Mouse (Mus musculus) cortical plate, adult 2 months (tissue): Measurements from ENCODE around the gene Haus2.

Experiments used
- CTCF ChIP-seq: fragments of 200-500 bp; IDR thresholded peaks from 2 replicates; pipeline ENCODE4 v1.5.1; 2011; ENCODE audit warnings: mild to moderate bottlenecking, control low read depth, low read length; ENCODE audit not compliant: insufficient read depth; ENCODE audit errors: extremely low read depth
- POLR2A ChIP-seq: fragments of 200-500 bp; IDR thresholded peaks from 2 replicates; pipeline ENCODE4 v1.6.1; 2011; ENCODE audit warnings: mild to moderate bottlenecking, low read length, control low read depth; ENCODE audit not compliant: insufficient read depth; ENCODE audit errors: extremely low read depth

DNA sequence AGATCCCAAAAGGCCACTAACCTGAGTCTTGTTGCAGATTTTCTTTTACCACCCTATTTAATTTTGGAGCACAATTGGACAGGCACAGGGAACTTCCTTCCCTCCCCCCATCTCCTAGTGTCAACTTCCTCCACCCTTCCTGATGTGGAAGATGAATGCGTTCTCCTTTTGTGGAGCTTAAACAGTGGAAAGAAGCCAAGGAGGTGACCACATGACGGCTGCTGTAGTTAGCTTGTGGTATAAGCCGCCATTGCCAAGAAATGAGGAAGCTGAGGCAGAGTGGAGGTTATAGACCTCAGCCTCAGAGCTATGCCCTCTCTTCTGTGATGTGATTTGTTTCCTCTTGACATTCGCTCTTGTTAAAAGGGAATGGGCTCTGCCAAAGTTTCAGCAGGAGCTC, 22.8 kb downstream of the Haus2 start:
- TF ChIP-seq CTCF, result no peak
- TF ChIP-seq POLR2A, result no peak
